Mouse (Mus musculus): Measurements from ENCODE around the gene Ptch1. TPM values are rescaled to one million over a fixed set of nuclear protein-coding genes. Genes with fewer than 3 reads are reported as not detected.

The Ptch1 gene
- polyA plus RNA-seq, 1 experiment, result 2.2 TPM

DNA sequence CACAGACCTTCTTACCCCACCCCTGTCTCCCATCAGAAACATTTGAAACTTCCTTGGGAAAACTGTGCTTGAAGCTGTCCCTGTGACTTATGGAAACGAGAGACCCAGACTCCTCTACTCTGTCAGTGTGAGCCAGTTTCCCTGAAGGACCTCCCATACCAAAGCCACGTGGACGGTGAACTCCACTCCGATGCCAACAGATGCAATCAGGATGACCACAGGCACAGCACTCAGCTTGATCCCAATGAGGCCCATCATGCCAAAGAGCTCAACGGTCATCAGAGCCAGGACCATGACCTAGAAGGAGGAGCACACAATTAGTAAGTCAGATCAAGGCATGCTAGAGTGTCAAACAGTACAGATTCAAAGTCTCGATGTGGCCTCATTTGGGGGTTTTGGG lies 53.3 kb downstream of the Ptch1 start:
- Histone ChIP-seq H3K36me3 (ENCODE audit: control insufficient read depth, insufficient read depth) (peaks cover 30% of the 10 kb centered on the region), H3K4me2 (ENCODE audit: low read depth) (no peak overlapping the region)

DNA sequence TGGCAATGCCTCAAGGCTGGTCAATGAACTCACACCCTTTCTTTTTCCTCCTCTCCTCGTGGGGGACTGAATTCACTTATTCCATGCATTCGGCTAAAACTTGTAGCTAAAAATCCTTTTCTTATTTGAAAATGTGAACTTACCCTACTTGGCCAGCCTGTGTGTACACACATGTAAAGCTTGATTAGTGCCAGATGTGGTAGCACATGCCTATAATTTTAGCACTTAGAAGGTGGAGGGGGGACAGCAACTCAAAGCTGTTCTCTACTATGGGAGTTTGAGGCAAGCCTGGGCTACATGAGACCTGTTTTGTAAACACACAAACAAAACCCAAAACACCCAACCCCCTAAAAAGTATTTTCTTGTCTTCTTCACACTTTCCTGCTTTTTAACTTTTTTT lies 56.9 kb downstream of the Ptch1 start:
- TF ChIP-seq POLR2AphosphoS2 (IDR thresholded peaks at IDR 0.05; ENCODE audit: insufficient read length, low read depth), result no peak
- no peak for TF ChIP-seq REST (IDR thresholded peaks at IDR 0.05; ENCODE audit: insufficient read depth, insufficient read length)
- no peak for TF ChIP-seq TCF12 (IDR thresholded peaks at IDR 0.05; ENCODE audit: insufficient read depth, poor library complexity, severe bottlenecking)
- no peak for TF ChIP-seq SRF (IDR thresholded peaks at IDR 0.05; ENCODE audit: control insufficient read depth, insufficient read length, low read depth)
- H3K36me3 ChIP-seq (ENCODE audit: control insufficient read depth, insufficient read depth), result peaks cover 22% of the 10 kb centered on the region
- H3K27me3 ChIP-seq (ENCODE audit: control insufficient read depth, insufficient read depth, insufficient read length), result no peaks in the 10 kb centered on the region
- H3ac ChIP-seq (ENCODE audit: control insufficient read depth, insufficient read length), result no peak overlapping the region
- H3K4me2 ChIP-seq (ENCODE audit: low read depth), result no peak overlapping the region
- no peak overlapping the region for H3K4me3 ChIP-seq
- no peaks in the 10 kb centered on the region for H3K79me2 ChIP-seq (ENCODE audit: control insufficient read depth, insufficient read depth)

More for the DNA sequence above, 53.3 kb downstream of the Ptch1 start:
- H3ac ChIP-seq (ENCODE audit: control insufficient read depth, insufficient read length), result no peak overlapping the region
- H3K4me3 ChIP-seq, result no peak overlapping the region
- no peaks in the 10 kb centered on the region for H3K79me2 ChIP-seq (ENCODE audit: control insufficient read depth, insufficient read depth)
- no peak for TF ChIP-seq TCF3 (IDR thresholded peaks at IDR 0.05; ENCODE audit: insufficient read length, low read depth)
- TF ChIP-seq POLR2AphosphoS2 (IDR thresholded peaks at IDR 0.05; ENCODE audit: insufficient read length, low read depth), result no peak
- H3K27me3 ChIP-seq (ENCODE audit: control insufficient read depth, insufficient read depth, insufficient read length), result no peaks in the 10 kb centered on the region

DNA sequence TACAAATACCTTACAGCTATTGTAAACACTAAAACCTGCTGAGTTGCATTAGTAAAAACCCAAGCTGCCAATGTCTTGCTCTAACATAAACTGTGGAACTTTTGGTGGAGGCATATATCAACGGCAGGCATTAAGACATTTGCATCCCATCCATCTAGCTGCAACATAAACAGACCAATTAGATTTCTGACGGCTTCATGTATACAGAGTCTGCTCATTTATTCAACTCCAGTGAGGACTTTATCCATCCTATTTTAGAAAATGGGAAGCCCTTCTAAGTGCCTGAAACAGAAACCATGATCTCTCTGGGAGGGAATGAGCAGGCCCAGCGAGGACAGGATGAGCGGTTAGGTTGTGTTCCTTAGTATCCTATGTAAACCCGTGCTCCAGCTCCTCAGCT lies 57.9 kb downstream of the Ptch1 start:
- TF ChIP-seq E2F4 (IDR thresholded peaks at IDR 0.05; ENCODE audit: insufficient read depth) (no peak), POLR2A (IDR thresholded peaks at IDR 0.05; ENCODE audit: insufficient read length, low read depth) (no peak), REST (IDR thresholded peaks at IDR 0.05; ENCODE audit: insufficient read depth, insufficient read length) (no peak), USF1 (IDR thresholded peaks at IDR 0.05; ENCODE audit: low read depth) (no peak)
- peaks cover 24% of the 10 kb centered on the region for H3K36me3 ChIP-seq (ENCODE audit: control insufficient read depth, insufficient read depth)
- H3K27me3 ChIP-seq (ENCODE audit: control insufficient read depth, insufficient read depth, insufficient read length), result no peaks in the 10 kb centered on the region
- H3K4me2 ChIP-seq (ENCODE audit: low read depth), result no peak overlapping the region
- no peak overlapping the region for H3ac ChIP-seq (ENCODE audit: control insufficient read depth, insufficient read length)
- H3K79me2 ChIP-seq (ENCODE audit: control insufficient read depth, insufficient read depth), result no peaks in the 10 kb centered on the region
- H3K4me3 ChIP-seq, result no peak overlapping the region

DNA sequence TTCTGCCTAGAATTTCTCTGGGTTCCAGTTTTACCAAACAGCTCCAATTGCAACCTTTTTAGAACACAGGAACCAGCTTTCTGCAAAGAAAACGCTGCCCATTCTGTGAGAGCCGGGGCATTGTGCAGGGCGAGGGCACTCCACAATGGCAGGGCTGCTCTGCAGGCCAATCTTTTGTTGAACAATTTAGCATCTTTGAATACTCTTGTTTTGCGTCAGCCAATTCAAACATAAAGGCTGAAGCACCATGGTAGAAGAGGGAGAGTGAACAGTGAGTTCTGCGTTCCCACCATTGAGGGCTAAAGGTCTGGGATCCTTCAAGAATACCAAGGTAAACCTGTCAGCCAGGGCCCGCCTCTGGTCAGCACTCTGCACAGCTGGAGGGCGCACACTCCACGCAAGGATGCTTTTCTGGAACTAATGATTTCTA lies 58.5 kb downstream of the Ptch1 start:
- Histone ChIP-seq H3K36me3 (ENCODE audit: control insufficient read depth, insufficient read depth) (peaks cover 21% of the 10 kb centered on the region), H3ac (ENCODE audit: control insufficient read depth, insufficient read length) (no peak overlapping the region), H3K4me3 (no peak overlapping the region)

DNA sequence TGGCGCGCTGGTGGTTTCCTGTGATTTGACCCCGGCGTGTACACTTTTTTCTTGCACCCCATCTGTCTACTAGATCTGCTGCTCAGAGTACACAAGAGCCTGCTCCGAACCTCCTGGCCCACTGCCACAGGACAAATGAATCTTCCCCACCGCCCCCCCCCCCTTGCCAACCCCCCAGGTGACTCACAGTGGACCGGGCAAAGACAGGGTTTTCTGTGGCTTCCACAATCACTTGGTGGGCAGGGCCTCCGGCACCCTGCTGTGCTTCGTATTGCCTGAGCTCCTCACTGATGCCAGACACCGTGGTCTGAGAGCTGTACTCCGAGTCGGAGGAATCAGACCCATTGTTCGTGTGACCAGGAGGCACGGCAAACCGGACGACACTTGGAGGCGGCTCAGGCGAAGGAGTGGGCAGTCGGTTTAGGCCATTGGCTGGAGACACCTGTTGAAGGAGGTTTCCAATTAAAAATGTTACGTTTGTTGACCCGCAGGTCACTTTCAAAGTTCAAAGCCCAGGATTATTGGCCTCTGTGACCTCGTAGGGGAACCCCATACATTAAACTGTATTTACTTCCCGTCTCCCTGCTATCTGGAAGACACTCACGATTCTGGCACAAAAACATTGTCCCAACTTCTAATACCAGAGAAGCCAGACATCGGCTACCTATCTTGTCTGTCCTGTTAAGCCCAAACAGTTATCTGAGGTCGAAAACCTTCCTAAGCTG lies 59.9 kb downstream of the Ptch1 start:
- TF ChIP-seq POLR2AphosphoS2 (IDR thresholded peaks at IDR 0.05; ENCODE audit: insufficient read length, low read depth), result no peak
- no peak for TF ChIP-seq TCF12 (IDR thresholded peaks at IDR 0.05; ENCODE audit: insufficient read depth, poor library complexity, severe bottlenecking)
- TF ChIP-seq REST (IDR thresholded peaks at IDR 0.05; ENCODE audit: insufficient read depth, insufficient read length), result no peak
- no peak for TF ChIP-seq USF1 (IDR thresholded peaks at IDR 0.05; ENCODE audit: low read depth)
- TF ChIP-seq SRF (IDR thresholded peaks at IDR 0.05; ENCODE audit: control insufficient read depth, insufficient read length, low read depth), result no peak
- no peak for TF ChIP-seq MAX (IDR thresholded peaks at IDR 0.05; ENCODE audit: low read depth)
- no peak for TF ChIP-seq MYOG (IDR thresholded peaks at IDR 0.05; ENCODE audit: control insufficient read depth in 1 of 3, insufficient read depth in 1 of 3, insufficient read length in 2 of 3, low read depth in 2 of 3)
- TF ChIP-seq E2F4 (IDR thresholded peaks at IDR 0.05; ENCODE audit: insufficient read depth), result no peak
- TF ChIP-seq POLR2A (IDR thresholded peaks at IDR 0.05; ENCODE audit: insufficient read length, low read depth), result no peak
- TF ChIP-seq TCF3 (IDR thresholded peaks at IDR 0.05; ENCODE audit: insufficient read length, low read depth), result no peak
- TF ChIP-seq CEBPB (IDR thresholded peaks at IDR 0.05; ENCODE audit: insufficient read depth, poor library complexity, severe bottlenecking), result no peak
- no peak for TF ChIP-seq MYOD1 (IDR thresholded peaks at IDR 0.05; ENCODE audit: control insufficient read depth in 1 of 3, insufficient read length in 2 of 3, low read depth in 2 of 3)
- no peaks in the 10 kb centered on the region for H3K79me2 ChIP-seq (ENCODE audit: control insufficient read depth, insufficient read depth)
- H3K4me3 ChIP-seq, result no peak overlapping the region
- peak overlapping the region; percentile 39 for H3K4me2 ChIP-seq (ENCODE audit: low read depth)
- H3K27me3 ChIP-seq (ENCODE audit: control insufficient read depth, insufficient read depth, insufficient read length), result no peaks in the 10 kb centered on the region
- H3K36me3 ChIP-seq (ENCODE audit: control insufficient read depth, insufficient read depth), result peaks cover 16% of the 10 kb centered on the region
- no peak overlapping the region for H3ac ChIP-seq (ENCODE audit: control insufficient read depth, insufficient read length)

More for the DNA sequence above, 58.5 kb downstream of the Ptch1 start:
- Histone ChIP-seq H3K79me2 (ENCODE audit: control insufficient read depth, insufficient read depth) (no peaks in the 10 kb centered on the region), H3K4me2 (ENCODE audit: low read depth) (no peak overlapping the region), H3K27me3 (ENCODE audit: control insufficient read depth, insufficient read depth, insufficient read length) (no peaks in the 10 kb centered on the region)
- TF ChIP-seq TCF12 (IDR thresholded peaks at IDR 0.05; ENCODE audit: insufficient read depth, poor library complexity, severe bottlenecking) (no peak), POLR2A (IDR thresholded peaks at IDR 0.05; ENCODE audit: insufficient read length, low read depth) (no peak), USF1 (IDR thresholded peaks at IDR 0.05; ENCODE audit: low read depth) (no peak), MYOG (IDR thresholded peaks at IDR 0.05; ENCODE audit: control insufficient read depth in 1 of 3, insufficient read depth in 1 of 3, insufficient read length in 2 of 3, low read depth in 2 of 3) (no peak), REST (IDR thresholded peaks at IDR 0.05; ENCODE audit: insufficient read depth, insufficient read length) (no peak), MYOD1 (IDR thresholded peaks at IDR 0.05; ENCODE audit: control insufficient read depth in 1 of 3, insufficient read length in 2 of 3, low read depth in 2 of 3) (no peak), TCF3 (IDR thresholded peaks at IDR 0.05; ENCODE audit: insufficient read length, low read depth) (no peak), MAX (IDR thresholded peaks at IDR 0.05; ENCODE audit: low read depth) (no peak)

All from myocyte (in vitro differentiated cells).